Mouse (Mus musculus) cerebellum, postnatal 14 days (tissue): ENCODE results near the gene Cyp26b1.

Experiments used
- DNase-seq, 2 experiments: peaks; one replicate each; pipeline ENCODE4 v3.0.0; 2021; ENCODE audit warnings: mixed read lengths in 2 of 2

The Cyp26b1 gene

DNA sequence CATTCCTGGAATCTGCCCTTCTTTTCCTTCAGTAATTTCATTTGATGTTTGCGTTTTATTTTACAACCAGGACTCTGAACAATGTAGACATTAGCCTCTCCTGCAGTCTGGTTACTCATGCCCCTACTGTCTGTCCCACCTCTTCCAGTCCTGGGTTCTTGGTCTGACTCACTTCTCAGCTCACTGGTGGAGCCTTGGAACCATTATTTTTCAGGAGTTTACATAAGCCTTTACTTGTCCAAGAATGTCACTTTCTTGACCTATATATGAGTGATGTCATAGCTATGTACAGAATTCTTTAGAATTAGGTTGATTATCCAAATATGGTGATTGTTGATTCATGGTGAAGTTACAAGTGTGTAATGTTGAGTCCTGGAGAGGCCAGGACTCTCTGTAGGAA is 32.5 kb downstream of the Cyp26b1 start:
- DNase-seq: no peak

DNA sequence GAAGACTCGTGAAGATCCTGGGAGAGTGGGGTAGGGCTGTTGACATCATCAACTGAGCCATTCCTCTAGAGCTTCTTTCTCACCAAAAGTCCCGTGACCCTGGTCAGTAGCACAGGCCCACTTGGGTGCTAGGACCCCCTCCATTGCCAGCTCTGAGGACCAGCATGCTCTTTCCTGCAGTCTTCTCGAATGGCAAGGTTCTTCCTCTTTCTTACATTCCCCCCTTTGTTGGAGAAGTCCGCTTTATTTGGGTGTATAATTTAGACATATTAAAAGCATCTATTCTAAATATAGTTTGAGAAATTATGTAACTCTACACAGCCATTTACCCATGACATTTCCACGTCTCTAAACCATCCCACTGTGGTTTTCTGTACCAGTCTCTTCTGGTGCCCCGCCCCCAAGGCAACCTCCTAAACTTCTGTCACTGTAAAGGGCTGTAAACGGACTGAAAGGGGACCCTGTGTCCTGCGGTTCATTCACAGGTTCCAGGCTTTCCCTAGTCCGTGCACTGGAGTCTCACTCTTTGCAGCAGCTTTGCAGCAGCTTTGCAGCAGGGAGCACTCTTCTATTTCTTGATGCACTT is 43.8 kb downstream of the Cyp26b1 start:
- no peak for DNase-seq

DNA sequence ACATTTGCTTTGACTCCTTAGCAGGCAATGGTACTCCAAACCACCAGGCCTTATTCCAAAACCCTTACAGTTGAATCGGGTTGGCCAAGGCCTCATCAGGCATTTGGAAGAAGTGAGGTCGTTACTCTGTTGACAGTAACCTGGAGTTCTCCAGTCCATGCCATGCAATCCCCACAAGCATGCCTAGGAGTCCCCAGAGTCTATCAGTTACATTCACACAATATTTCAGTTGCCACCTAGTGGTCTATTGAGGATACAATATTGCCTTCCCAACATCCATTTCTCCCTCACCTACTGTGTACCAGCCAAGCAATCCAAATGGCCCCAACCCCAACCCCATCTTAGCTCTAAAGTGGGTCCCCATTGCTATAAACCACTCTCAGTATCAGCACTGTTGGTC is 48.3 kb downstream of the Cyp26b1 start:
- DNase-seq: no peak

DNA sequence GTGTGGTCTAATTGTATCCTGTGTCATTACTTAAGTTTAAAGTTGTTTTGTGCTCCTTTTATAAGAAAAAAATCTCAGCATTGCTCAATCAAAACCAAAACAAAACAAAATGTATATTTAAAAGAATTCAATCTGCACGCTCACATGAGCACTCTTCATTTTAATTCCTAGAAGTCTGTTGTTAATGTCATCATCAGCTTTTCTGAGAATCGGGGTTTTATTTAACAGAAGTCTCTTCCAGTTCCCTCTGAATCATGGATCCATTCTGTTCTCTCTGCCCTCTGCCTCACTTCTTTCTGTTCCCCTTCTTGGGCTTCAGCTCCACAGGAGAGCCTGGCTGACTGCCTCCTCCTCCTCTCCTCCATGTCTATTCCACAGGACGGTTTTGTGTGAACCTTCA is 49.3 kb downstream of the Cyp26b1 start:
- no peak for DNase-seq

DNA sequence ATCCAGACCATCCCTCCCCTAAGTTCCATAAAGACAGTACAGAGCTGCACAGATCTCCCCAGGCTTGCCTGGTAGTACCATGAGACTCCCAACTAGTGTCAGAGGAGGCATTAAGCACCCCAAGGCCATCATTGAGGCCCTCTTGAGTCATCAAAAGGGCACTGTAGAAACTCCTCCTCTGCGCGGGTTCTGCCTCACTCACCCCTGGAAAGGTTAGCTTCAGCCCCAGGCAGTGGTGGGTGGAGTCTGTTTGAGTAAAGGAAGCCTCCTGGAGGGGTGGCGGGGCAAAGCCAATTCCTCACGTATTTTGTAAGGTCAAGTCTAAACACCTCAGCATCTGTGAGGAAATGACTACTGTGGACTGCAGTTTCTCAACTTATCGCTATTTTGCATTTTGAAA is 50.2 kb downstream of the Cyp26b1 start:
- DNase-seq: no peak

DNA sequence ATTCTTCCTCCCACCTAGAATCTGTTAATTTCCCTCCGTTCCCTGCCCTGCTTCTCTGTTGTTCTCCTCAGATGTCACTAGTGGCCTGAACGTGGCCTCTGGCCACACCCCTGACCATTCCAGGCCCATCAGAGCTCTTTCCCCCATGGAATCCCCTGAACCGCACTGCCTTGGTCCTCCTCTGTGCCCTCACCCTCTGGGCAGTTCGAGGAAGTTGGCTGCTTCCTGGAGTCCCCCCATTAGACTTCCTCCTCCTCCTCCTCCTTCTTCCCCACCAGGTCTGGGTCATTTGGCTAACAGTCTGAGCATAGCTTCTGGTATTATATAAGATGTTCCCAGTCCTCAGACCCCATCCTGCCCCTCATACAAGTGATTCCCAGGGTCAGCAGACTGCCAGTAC is 53.8 kb downstream of the Cyp26b1 start:
- no peak for DNase-seq

DNA sequence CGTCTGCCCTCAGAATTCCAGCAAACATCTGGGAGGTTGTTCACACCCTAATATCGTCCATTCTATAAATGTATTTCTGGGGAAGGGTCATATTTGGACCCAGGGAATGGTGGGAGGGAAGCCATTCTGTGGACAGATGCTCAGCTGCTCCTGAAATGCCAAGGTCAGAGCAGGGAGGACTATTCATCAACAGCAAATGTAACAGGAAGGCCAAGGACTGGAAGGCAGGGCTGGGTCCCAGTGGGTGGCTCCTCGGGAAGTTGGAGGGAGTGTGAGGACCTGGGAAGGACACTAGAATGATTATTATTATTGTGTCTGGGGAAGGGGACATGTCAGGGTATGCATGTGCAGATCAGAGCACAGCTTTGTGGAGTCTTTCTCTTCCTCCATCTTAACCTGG is 55.0 kb downstream of the Cyp26b1 start:
- DNase-seq: no peak

DNA sequence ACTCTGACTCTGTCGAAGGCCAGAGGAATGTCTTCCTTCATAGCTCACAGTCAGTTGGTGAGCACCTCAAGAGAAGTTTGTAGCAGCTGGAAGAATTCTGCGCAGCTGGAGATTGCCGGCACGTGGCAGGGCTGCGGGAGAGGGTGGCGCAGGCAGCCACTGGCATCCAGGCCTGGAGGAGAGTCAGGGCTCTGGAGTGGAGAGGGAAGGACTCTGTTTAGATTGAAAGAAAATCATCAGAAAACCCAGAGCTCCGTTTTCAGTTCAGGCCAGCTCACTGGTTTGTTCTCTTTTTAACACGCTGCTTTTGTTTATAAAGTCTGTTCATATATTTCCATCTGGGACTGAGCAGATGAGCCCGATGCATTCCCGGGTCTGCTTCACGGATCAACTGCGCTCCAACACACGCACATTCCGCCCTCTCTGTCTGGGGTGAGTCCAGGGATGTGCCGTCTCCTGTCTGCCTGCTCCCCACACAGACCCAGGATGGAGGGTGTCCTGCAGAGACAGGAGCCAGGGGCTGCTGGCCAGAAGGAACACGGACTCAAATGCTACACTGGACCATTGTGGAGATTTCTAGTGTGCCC is 56.0 kb downstream of the Cyp26b1 start:
- DNase-seq: no peak

DNA sequence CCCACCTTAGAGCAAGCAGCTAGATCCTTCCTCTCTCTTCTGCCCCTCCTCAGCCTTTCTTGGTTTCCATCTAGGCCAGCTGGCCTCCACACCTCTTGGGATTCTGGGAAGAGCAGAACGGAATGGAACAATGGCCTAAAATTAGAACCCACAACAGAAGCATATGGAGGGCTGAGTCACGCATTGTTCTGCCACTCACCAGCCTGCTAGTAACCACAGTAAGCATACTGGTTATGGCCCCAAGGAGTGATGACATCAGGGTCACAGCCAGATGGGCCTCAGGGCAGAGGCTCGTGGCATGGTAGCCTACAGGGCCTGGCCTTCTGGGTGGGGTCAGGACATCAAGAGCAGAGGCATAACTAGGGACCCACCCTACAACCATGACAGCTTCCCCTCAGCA is 58.8 kb downstream of the Cyp26b1 start:
- DNase-seq: no peak

DNA sequence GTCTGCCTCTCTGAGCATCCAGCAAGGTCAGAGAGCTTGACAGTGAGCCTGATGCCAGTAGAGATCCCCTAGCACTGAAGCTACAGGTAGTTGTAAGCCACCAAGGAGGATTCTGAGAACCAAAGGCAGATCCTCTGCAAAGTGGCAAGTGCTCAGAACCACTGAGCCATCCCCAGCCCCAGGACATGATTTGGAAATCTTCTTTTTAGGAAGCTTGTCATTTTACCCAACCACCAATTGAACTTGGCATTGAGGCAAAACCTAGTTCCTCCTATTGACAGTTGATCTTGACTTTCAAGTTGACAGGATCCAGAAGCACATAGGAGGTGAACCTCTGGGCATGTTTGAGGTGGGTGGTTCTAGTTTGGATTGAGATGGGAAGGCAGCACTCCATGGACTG is 63.8 kb downstream of the Cyp26b1 start:
- DNase-seq: no peak

DNA sequence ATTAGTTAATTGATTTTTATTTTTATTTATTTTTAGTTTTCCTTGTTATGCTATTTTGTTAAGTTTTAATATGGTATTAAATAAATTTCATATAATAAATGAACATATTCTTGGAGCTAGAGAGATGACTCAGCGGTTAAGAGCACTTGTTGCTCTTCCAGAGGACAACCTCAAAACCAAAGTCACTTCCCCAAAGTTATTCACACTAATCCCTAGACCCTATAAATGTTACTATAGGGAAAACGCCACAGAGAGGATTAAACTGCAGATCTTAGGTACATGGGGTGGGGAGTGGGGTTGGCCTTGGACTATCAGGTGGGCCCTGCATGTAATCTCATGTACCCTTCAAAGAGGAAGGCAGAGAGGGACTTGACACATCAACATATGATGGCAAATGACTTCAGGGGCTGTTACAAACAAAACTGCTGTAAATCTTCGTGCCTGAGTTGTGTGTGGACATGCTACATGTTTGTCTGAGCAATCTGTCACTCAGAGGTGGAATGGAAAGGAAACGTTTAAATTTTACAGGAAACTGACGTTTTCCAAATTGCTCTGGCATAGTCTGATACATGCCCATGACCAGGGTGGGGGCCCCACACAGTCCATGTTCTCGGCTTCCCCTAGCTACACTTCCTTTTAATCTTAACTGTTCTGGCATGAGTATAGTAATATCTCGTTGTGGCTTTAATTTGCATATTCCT is 68.7 kb downstream of the Cyp26b1 start:
- no peak for DNase-seq
